Mouse (Mus musculus): ENCODE results near the gene Sp7.

GRCm38 (mm10) chr15:102364678-102365077, 2.3 kb downstream of the Sp7 start:
- TF ChIP-seq GATA1 (IDR thresholded peaks at IDR 0.05; ENCODE audit: borderline replicate concordance, low read length): no peak
- no peak for TF ChIP-seq FLI1 (IDR thresholded peaks at IDR 0.05; ENCODE audit: low read length)
